ENCODE assay signal across 14 mouse cellular contexts in the genomic region with DNA sequence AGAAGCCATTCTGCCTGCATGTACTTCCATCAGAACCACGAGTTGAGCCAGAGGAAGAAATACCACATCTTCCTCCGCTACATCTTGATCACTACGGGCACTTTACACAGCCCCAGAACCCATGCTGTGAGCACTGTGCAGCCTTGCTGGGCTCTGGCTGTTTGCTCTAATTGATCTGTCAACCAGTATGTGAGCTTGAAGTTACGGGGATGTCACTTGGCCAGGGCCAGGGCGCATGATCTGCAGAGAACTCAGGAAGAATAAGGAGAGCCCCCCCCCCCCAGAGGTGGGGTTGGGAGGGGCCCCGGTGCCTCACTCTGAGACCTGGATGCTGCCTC. TPM values are rescaled to one million over a fixed set of nuclear protein-coding genes. Genes with fewer than 3 reads are reported as not detected.
A peak's percentile ranks its signal among the peaks of the same experiment; 100 is the strongest.
DNase-seq lines count a peak whose midpoint lies in the region; ATAC-seq lines count a peak whose summit lies in the region.
"Had no signal": no experiment of that assay in that cellular context is flagged by ENCODE, and none has a peak within 500 bp of the region (broad histone marks: within the 10 kb centered on the region; RNA-seq: fewer than 3 reads in every experiment).

No protein-coding gene starts in this region.

- DNase-seq in urinary bladder, adult 18-20 months (ENCODE audit: low spot score in 2 of 2) = no peak
- no peak for DNase-seq in spleen, adult 18-20 months
- no peak for DNase-seq in frontal cortex, postnatal 14 days (ENCODE audit: low spot score in 2 of 2)
- DNase-seq: B cell, adult 2 months; cerebellum, adult 18-20 months; gastrocnemius, postnatal 36 days; kidney, postnatal 4 days; lung, postnatal 14 days had no signal

- no peaks in the 10 kb centered on the region for H3K9me3 ChIP-seq in forebrain, embryonic 12.5 days
- H3K9me3 ChIP-seq in forebrain, embryonic 13.5 days (replicated peaks) = peaks cover 13% of the 10 kb centered on the region
- no peaks in the 10 kb centered on the region for H3K9me3 ChIP-seq in neural tube, embryonic 13.5 days
- no peaks in the 10 kb centered on the region for H3K9me3 ChIP-seq in neural tube, embryonic 15.5 days (replicated peaks)
- H3K9me3 ChIP-seq: intestine, embryonic 15.5 days had no signal

- 21% methylated on average over 6 of the region's 6 CpGs for WGBS in forebrain, embryonic 12.5 days
- 18% methylated on average over 6 of the region's 6 CpGs for WGBS in forebrain, embryonic 13.5 days
- 22% methylated on average over 6 of the region's 6 CpGs for WGBS in neural tube, embryonic 13.5 days
- WGBS in neural tube, embryonic 15.5 days = 24% methylated on average over 6 of the region's 6 CpGs

- H3K27me3 ChIP-seq in forebrain, embryonic 12.5 days = no peaks in the 10 kb centered on the region
- no peaks in the 10 kb centered on the region for H3K27me3 ChIP-seq in forebrain, embryonic 13.5 days
- H3K27me3 ChIP-seq in neural tube, embryonic 13.5 days = no peaks in the 10 kb centered on the region
- no peaks in the 10 kb centered on the region for H3K27me3 ChIP-seq in neural tube, embryonic 15.5 days (replicated peaks)
- H3K27me3 ChIP-seq: intestine, embryonic 15.5 days had no signal

- peaks cover 20% of the 10 kb centered on the region for H3K4me1 ChIP-seq in forebrain, embryonic 12.5 days
- peaks cover 34% of the 10 kb centered on the region for H3K4me1 ChIP-seq in forebrain, embryonic 13.5 days
- H3K4me1 ChIP-seq in neural tube, embryonic 13.5 days (replicated peaks) = peaks cover 24% of the 10 kb centered on the region
- peaks cover 28% of the 10 kb centered on the region for H3K4me1 ChIP-seq in neural tube, embryonic 15.5 days

- 0 out of 2 replicates have a peak overlapping the region, but pooled peaks have one; percentile 2 for H3K27ac ChIP-seq in forebrain, embryonic 12.5 days
- H3K27ac ChIP-seq in forebrain, embryonic 13.5 days = no peak overlapping the region
- H3K27ac ChIP-seq in neural tube, embryonic 13.5 days (replicated peaks) = no peak overlapping the region
- no peak overlapping the region for H3K27ac ChIP-seq in neural tube, embryonic 15.5 days (replicated peaks)
- H3K27ac ChIP-seq: intestine, embryonic 15.5 days had no signal

- ATAC-seq in forebrain, embryonic 12.5 days (ENCODE audit: low FRiP score) = peak; percentile 51; the same call in 1 of the 2 replicates
- ATAC-seq in forebrain, embryonic 13.5 days = no peak
- ATAC-seq in neural tube, embryonic 13.5 days (ENCODE audit: low read depth) = peak; percentile 40; the same call in 1 of the 2 replicates
- ATAC-seq in neural tube, embryonic 15.5 days (ENCODE audit: low FRiP score) = no peak
- ATAC-seq in megakaryocyte progenitor cell, adult 5-6 weeks (replicated peaks; ENCODE audit: poor library complexity) = peak; percentile 38

- H3K9ac ChIP-seq in forebrain, embryonic 12.5 days = no peak overlapping the region
- no peak overlapping the region for H3K9ac ChIP-seq in forebrain, embryonic 13.5 days
- no peak overlapping the region for H3K9ac ChIP-seq in neural tube, embryonic 13.5 days
- H3K9ac ChIP-seq in neural tube, embryonic 15.5 days (replicated peaks) = no peak overlapping the region
- H3K9ac ChIP-seq: intestine, embryonic 15.5 days had no signal

- H3K36me3 ChIP-seq in forebrain, embryonic 12.5 days (replicated peaks) = no peaks in the 10 kb centered on the region; the same call in 1 of the 2 replicates
- H3K36me3 ChIP-seq in forebrain, embryonic 13.5 days (ENCODE audit: poor library complexity, severe bottlenecking) = 0 out of 2 replicates have a peak, but pooled peaks cover 9% of the 10 kb centered on the region
- H3K36me3 ChIP-seq in neural tube, embryonic 13.5 days = no peaks in the 10 kb centered on the region
- no peaks in the 10 kb centered on the region for H3K36me3 ChIP-seq in neural tube, embryonic 15.5 days
- H3K36me3 ChIP-seq: intestine, embryonic 15.5 days had no signal

- H3K4me2 ChIP-seq in forebrain, embryonic 12.5 days = no peak overlapping the region
- no peak overlapping the region for H3K4me2 ChIP-seq in forebrain, embryonic 13.5 days
- no peak overlapping the region for H3K4me2 ChIP-seq in neural tube, embryonic 13.5 days
- no peak overlapping the region for H3K4me2 ChIP-seq in neural tube, embryonic 15.5 days
- H3K4me2 ChIP-seq: intestine, embryonic 15.5 days had no signal

- no peak overlapping the region for H3K4me3 ChIP-seq in forebrain, embryonic 12.5 days (replicated peaks)
- no peak overlapping the region for H3K4me3 ChIP-seq in forebrain, embryonic 13.5 days
- H3K4me3 ChIP-seq in neural tube, embryonic 13.5 days = no peak overlapping the region
- H3K4me3 ChIP-seq in neural tube, embryonic 15.5 days (replicated peaks) = no peak overlapping the region
- H3K4me3 ChIP-seq: intestine, embryonic 15.5 days had no signal

RNA-seq across cellular contexts. Expression of a gene that starts 13.0 kb away (rescaled TPM):
- polyA plus RNA-seq in forebrain, embryonic 12.5 days (2016; fragmentation: Nextera tagmentation; extraction: Ambion mirVana) = 23.5 and 25.5 TPM in 2 replicates
- 21.0 and 22.3 TPM in 2 replicates for polyA plus RNA-seq in forebrain, embryonic 13.5 days (2015; fragmentation: Nextera tagmentation; extraction: Ambion mirVana)
- polyA plus RNA-seq in neural tube, embryonic 13.5 days (2015; fragmentation: Nextera tagmentation; extraction: Ambion mirVana) = 17.6 and 17.9 TPM in 2 replicates
- 18.9 and 19.0 TPM in 2 replicates for polyA plus RNA-seq in neural tube, embryonic 15.5 days (2015; fragmentation: Nextera tagmentation; extraction: Ambion mirVana)
- total RNA-seq in megakaryocyte progenitor cell, adult 5-6 weeks (2015) = 9.9 and 12.4 TPM in 2 replicates
- 5.8 and 10.3 TPM in 2 replicates for total RNA-seq in megakaryocyte progenitor cell, adult 5-6 weeks (2017)

Comparison
In these comparisons a context has a peak if more than half of its experiments do, and no peak if none do; other contexts are left out.
1. ATAC-seq: peak in forebrain, embryonic 12.5 days (single experiment), neural tube, embryonic 13.5 days (single experiment) and megakaryocyte progenitor cell, adult 5-6 weeks (single experiment); none in forebrain, embryonic 13.5 days (single experiment) and neural tube, embryonic 15.5 days (single experiment).